Mouse (Mus musculus): ENCODE results near the gene Ndufab1. TPM values are rescaled to one million over a fixed set of nuclear protein-coding genes. Genes with fewer than 3 reads are reported as not detected.
"Not testable (repeated sequence)": the region's sequence is repeated elsewhere in the genome, so short reads cannot be mapped to it uniquely, and the experiment has no call there.

Ndufab1 gene
- 32.8 and 34.1 TPM in 2 replicates for total RNA-seq (2017)

DNA sequence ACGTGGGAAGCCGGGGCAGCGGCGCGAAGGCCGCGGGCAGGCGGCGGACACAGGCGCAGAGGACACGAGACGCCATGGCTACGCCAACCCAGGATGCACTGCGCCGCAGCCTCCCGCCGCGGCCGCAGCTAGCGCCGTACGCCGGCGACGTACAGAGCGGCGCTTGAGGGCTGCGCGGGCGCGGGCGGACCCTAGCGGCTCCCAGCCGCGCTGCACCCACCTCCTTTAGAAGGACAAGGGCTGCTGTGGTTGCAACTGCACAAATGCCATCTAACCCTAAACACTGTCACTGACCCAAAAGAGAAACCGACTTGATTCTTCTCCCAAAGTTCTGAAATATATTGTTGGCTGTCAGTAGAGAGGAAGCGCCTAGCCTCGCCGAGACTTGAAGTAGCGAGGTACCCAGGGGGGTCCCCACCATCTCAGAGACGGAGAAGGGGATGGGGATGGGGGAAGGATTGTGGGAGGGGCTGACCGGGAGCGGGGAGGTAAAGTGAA is at the start of gene Ndufab1:
Gene Ndufab1 (minus strand): TSS at position 140 of the 498 bp plus-strand sequence.
- peak; percentile 92 for ATAC-seq (ENCODE audit: extremely low read depth, insufficient number of reproducible peaks, low FRiP score, poor library complexity, severe bottlenecking)

DNA sequence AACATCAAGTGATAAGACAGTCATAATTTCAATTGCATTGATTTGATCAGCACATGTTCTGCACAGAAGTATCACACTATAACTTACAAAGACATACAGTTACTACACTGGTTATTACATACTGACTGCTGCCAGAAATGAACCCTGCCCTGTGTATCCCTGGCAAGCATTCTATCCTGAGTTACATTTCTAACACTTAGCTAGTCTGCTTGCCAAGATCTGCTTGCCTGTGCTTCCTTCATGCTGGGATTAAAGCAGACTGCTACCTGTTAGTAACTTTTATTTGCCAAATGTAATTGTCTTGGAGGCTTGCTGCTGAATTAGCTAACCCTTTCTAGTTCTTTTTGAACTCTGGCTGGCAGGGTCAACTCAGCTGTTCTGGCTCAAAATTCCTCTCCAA is 39.3 kb upstream of the Ndufab1 start:
- no peak for ATAC-seq (ENCODE audit: extremely low read depth, insufficient number of reproducible peaks, low FRiP score, poor library complexity, severe bottlenecking)

DNA sequence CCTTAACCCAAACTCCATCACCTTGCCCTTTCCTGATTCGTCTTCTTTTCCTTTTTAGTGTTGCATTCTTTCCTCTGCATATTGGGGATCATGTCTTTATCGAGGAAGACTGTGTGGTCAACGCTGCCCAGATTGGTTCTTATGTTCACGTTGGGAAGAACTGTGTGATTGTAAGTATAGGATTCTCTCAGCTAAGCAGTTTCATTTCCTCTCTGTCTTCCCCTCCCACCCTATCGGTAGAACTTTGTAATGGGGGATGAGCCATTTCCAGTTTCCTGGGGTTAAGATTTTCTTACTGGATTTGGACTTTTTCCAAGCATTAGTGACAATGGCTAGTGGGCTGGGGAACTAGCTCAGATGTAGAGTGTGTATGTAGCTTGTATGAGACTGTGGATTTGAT is 36.5 kb upstream of the Ndufab1 start:
- ATAC-seq (ENCODE audit: extremely low read depth, insufficient number of reproducible peaks, low FRiP score, poor library complexity, severe bottlenecking) = no peak

DNA sequence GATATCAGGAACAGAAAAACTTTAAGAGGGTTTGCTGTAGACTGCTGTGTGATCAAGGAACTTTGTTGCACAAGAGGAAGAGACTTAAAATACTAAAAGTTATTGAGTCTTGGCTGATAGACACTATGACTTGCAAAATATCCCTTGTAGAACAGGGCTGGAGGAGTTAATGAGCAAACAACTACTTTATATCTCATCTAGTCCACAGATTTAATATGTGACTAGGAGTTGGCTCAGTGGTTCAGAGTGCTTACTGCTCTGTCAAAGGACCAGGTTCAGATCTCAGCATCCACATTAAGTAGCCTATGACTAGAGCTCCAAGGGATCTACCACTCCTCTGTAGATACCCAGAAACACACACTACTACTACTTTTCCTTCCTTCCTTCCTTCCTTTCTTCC is 35.4 kb upstream of the Ndufab1 start:
- ATAC-seq (ENCODE audit: extremely low read depth, insufficient number of reproducible peaks, low FRiP score, poor library complexity, severe bottlenecking) = no peak

DNA sequence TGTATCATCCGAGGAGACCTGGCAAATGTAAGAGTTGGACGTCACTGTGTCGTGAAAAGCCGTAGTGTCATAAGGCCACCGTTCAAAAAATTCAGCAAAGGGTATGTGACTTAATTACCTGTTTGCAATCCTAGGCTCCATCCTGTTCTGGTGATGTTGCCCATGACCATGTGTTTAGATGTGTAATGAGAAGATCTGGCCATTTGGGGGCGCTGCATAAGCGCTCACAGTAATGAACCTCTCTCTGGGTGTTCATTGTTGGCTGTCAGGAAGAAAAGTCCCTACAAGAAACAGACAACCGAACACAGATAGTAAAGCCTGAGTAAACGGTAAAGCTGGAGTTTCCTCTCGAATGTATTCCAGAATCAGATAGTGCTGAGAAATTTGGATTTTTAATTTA is 33.4 kb upstream of the Ndufab1 start:
- ATAC-seq (ENCODE audit: extremely low read depth, insufficient number of reproducible peaks, low FRiP score, poor library complexity, severe bottlenecking) = no peak

DNA sequence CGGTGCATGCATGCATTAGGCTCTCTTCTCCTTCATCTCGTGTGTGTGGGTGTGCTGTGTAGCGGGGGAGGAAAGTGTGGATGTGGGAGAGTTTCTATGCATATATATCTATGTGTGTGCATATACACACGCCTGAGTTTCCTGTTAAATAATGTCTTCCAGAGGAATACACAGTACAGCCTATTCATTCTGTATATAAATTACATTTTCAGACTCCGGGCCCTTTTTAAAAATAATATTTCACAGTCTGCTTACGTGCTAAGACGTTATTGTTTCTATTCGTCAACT is 31.6 kb upstream of the Ndufab1 start:
- no peak for ATAC-seq (ENCODE audit: extremely low read depth, insufficient number of reproducible peaks, low FRiP score, poor library complexity, severe bottlenecking)

DNA sequence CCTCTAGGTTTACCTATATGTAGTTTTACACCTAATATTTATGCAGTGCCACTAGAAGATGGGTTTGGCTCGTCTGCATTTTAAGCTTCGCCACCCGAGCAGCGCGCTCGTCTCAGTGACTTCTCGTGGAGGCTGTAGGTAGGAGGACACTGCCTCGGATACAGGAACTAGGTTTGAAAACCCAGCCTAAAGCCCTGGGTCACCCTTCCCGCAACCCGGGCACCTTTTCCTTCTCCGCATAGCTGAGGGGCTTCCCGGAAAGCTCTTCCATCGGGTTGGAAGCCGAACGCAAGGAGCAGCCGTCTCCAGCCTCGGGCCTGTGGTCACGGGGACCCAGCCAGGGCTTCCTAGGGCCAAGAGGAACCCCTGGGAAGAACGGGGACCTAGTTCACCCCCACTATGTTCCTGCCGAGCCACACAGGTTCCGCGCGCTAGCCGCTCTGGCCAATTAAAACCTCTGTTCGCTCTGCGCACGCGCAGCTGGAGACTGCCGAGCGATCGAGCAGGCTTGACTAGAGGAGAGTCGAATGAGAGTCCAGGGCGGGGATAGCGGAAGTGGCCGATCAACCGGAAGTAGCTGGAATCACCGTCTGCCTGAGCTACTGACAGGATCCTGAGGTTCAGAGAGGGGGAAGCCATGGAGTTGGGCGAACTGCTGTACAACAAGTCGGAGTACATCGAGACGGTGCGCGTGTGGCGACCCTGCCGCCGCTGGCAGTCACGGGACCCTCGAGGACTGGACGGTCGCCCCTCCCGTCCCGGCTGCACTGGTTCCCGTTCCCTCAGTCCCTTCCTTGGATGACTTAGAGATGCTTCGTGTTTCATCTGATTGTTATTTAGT is 31.0 kb upstream of the Ndufab1 start, which contains the start of the genes Palb2 and Dctn5:
Gene Palb2 (minus strand): TSS at position 489 of the 841 bp plus-strand sequence.
Gene Dctn5 (plus strand): TSS at position 545 of the 841 bp plus-strand sequence.
- peak; percentile 98 for ATAC-seq (ENCODE audit: extremely low read depth, insufficient number of reproducible peaks, low FRiP score, poor library complexity, severe bottlenecking)

DNA sequence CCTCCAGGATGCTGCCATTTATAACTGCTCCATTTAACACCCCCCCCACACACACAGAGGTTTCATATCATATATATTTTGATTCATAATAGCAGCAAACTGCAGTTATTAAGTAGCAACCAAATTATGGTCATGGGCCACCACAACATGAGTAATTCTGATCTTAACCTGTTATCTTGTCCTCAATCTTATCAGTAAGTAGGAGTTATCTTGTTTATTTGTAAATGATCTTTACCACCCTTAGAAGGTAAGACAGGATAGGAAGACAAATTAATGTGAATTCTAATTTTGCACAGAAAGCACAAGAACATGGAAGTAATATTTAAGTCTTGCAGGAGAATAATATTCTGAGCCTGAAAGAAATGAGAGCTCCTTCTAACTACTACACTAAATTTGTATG is 30.1 kb upstream of the Ndufab1 start:
- ATAC-seq (ENCODE audit: extremely low read depth, insufficient number of reproducible peaks, low FRiP score, poor library complexity, severe bottlenecking) = no peak

DNA sequence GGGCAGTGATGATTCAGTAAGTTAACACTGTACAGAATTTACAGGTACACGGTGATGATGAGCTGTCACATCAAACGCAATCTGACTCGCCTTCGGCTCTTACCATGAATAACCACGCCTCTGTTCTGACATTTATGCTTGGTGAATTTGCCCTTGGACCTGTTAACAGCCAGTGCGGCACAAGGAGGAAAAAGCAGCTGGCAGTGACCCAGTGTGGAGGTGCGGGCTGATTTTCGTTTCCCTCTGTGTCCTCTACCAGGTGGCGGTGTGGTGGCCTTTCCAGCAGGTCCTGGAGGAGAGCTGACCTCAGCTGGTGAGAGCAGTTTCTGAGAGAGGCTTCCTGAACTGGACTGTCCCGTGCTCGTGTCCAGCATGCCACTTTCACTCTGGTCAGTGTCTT is 25.3 kb upstream of the Ndufab1 start:
- no peak for ATAC-seq (ENCODE audit: extremely low read depth, insufficient number of reproducible peaks, low FRiP score, poor library complexity, severe bottlenecking)

DNA sequence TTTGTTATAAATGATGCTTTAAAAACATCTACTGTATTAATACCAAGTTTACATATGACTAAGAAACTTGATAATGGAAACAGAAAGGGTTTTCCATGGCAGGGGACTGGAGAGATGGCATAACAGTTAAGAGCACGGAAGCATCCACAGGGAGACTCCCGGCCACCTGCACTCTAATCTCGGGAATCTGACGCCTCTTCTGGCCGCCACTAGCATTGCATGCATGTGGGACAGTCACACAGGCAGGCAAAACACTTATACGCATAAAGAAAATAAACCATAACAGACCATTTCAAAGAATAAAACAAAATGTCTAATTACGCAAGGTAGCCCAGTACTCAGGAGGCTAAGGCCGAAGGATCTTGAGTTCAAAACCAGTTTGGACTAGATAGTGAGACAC is 23.9 kb upstream of the Ndufab1 start:
- ATAC-seq (ENCODE audit: extremely low read depth, insufficient number of reproducible peaks, low FRiP score, poor library complexity, severe bottlenecking) = no peak

DNA sequence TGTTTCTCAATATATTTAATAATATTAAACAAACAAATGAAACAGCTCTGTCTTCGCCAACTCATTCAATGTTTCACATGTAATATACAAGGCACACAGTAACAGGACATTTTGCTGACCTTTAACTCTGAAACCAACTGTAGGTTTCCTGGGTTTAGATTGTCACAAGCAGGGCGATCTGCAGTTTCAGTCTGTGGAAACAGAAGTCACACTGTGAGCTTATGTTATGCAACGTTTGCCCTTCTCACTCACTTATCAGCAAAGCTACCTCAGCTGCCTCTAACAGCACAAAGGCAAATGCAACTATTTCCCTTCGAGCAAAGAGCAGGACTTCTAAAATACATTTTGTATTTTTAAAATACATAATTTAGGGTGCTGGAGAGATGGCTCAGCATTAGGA is 21.8 kb upstream of the Ndufab1 start:
- ATAC-seq (ENCODE audit: extremely low read depth, insufficient number of reproducible peaks, low FRiP score, poor library complexity, severe bottlenecking) = no peak

DNA sequence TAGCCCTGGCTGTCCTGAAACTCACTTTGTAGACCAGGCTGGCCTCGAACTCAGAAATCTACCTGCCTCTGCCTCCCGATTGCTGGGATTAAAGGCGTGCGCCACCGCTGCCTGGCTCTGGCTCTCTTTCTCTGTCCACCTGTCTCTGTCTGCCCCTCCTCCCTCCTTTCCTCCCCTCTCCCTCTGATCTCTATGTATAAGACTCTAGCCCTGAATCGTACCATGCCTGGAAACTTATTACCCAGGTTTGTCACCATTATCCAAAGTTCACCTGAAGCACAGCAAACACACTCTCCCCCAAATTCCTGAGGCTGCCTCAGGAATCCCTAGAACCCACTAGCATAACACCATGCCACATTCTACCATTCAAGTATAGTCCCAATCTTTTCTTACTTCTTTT is 6.5 kb upstream of the Ndufab1 start:
- no peak for ATAC-seq (ENCODE audit: extremely low read depth, insufficient number of reproducible peaks, low FRiP score, poor library complexity, severe bottlenecking)

DNA sequence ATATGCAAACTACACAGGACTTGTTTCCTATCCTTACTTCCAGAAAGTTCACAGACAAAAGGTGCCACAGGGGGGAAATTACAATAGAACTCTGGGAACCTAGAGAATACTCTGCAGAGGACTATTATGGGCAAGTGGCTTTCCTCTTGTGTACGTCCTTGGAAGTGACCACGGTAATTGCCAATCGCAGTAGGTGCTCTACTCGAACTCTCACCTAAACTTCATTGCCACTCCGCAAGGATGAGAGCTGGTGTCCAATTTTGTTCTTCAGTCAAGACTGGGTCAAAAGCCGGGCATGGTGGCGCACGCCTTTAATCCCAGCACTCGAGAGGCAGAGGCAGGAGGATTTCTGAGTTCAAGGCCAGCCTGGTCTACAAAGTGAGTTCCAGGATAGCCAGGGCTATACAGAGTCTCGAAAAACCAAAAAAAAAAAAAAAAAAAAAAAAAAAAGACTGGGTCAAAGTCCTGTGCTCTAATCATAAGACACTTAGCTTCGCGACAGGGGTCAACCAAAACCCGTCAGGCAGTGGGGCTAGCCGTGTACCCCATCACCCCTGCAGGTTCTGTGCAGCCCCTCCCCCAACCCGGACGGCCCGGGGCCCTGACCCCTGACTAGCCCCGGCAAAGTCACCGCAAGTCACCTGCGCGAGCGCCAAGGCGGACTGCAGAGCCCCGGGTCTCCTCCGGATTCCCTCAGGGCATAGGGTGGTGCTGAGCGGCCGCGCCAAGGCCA is 506 bp downstream of the Ndufab1 start:
- not testable (repeated sequence) for ATAC-seq (ENCODE audit: extremely low read depth, insufficient number of reproducible peaks, low FRiP score, poor library complexity, severe bottlenecking)

DNA sequence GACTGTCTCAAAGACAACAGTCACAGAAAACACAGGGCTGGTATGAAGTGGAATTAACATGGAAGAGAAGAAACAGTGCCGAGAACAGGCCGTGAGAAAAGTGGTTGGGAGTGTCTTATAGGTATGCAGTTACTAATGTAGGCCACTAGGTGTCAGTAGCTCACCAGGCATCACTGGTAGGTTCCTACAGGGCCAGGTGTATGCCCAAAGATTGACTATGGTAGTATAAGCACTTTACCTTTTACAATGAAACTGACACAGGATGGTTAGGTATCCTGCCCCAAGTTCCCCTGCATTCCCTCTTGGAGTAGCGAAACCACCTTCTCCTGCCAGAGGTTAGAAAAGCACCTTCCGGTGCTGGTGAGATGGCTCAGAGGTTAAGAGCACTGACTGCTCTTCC is 2.5 kb downstream of the Ndufab1 start:
- peak; percentile 78 for ATAC-seq (ENCODE audit: extremely low read depth, insufficient number of reproducible peaks, low FRiP score, poor library complexity, severe bottlenecking)

DNA sequence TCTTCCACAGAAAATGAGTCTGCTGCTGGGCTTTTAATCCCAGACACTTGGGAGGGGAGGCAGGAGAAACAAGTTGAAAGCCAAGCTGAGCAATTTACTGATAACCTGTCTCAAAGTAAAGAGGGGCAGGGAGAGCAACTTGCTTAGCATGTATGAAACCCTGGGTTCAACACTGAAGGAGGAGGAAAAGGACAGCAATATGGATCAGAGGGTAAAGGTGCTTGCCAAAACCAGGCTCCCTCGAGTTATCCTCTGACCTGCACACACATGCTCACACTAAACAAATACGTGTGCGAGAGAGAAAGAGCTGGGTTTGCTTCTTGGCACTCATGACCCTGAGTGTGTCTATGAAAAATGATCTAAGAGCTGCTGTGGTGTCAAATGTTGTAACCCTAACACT is 3.7 kb downstream of the Ndufab1 start:
- no peak for ATAC-seq (ENCODE audit: extremely low read depth, insufficient number of reproducible peaks, low FRiP score, poor library complexity, severe bottlenecking)

DNA sequence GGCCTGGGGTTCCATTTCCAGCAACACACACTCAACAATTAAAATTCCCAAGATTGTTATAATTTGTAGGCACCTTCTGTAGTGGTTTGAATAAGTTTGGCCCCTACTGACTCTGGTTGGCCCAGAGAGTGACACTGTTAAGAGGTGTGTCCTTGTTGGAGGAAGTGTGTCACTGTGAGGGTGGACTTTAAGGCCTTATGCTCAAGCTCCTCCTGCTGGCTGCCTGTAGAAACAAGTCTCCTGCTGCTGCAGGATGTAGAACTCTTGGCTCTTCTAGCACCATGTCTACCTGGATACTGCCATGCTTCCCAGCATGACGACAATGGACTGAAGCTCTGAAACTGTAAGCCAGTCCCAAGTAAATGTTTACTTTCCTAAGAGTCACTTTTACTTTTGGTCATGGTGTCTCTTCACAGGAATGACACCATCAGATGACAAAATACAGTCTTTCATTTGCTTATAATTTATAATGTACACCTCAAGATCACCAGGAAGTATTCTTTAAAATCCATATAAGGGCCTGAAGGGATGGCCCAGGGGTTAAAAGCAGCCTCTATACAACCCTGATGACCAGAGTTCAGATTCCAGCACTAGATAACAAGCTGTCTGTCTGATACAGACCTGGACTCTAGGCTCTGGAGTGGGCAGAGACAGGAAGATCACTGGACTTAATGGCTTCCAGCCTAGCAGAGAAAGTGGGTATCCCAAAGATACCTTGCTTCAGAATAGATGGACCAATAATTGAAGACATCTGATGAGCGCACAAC is 6.9 kb downstream of the Ndufab1 start:
- ATAC-seq (ENCODE audit: extremely low read depth, insufficient number of reproducible peaks, low FRiP score, poor library complexity, severe bottlenecking) = no peak

DNA sequence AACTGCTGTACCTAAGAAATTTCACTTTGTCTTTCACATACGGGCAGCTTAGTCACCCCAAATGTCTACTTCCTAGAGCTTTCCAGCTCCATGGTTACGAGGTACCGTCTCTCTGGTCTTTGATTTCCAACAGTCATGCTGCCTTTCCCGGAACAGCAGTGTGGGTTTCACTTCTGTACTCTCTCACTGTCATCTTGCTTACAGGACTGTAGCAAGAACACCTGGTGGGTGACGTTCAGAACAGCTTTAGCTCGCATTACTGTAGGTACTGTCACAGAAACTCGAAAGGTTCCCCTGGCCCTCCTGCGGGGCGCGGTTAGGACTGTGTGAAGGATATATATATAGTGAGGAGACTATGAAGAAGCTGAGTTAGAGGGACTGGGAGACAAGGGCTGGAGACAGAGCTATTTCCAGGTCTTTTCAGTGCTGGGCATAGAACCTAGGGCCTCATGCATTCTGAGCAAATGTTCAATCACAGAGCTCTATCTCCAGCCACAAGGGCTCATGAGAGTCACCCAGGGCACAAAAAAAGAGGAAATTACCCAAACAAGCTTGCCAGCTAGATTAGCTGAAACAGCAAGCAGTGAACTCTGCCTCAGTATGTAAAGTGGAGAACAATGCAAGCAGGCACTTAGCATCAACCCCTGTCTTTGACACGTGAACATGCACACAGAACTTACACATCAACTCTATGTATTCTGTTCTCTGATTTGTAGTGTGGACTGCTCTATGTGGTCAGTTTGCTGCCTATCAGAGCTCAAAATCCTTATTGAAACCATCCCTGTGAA is 14.3 kb downstream of the Ndufab1 start:
- ATAC-seq (ENCODE audit: extremely low read depth, insufficient number of reproducible peaks, low FRiP score, poor library complexity, severe bottlenecking) = peak; percentile 41; the same call in 1 of the 2 replicates

DNA sequence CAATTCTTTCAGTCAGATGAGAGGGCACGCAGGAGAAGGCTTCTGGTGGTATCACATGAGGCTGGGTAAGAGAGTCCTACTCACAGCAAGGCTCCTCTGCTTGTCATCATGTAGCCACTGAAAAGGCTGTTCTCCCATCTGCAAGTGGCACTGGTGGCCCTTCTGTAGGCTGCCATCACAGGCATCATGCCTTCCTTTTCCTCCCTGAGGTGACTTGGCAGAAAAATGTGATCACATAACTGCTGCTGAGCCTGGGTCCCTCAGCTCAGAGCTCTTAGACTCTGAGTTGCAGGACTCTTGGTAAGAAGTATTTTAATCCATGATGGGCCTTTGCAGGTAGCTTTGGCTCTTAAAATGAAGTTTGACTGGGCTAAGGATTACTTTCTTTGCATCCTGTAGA is 20.6 kb downstream of the Ndufab1 start:
- no peak for ATAC-seq (ENCODE audit: extremely low read depth, insufficient number of reproducible peaks, low FRiP score, poor library complexity, severe bottlenecking)

Data from neutrophil, adult 5-6 weeks (primary cell).